Mouse (Mus musculus): Measurements from ENCODE around the gene Nceh1. TPM values are rescaled to one million over a fixed set of nuclear protein-coding genes. Genes with fewer than 3 reads are reported as not detected.

Gene Nceh1
- total RNA-seq (2014; rRNA removed) = 33.6 and 34.0 TPM in 2 replicates
- 30.2 and 33.4 TPM in 2 replicates for polyA plus RNA-seq (2015; fragmentation: Nextera tagmentation; extraction: Ambion mirVana)

GRCm38 (mm10) chr3:27182733-27183600, at the start of gene Nceh1:
Gene Nceh1 (plus strand): TSS chr3:27182965.
- ATAC-seq (ENCODE audit: low FRiP score) (peak; percentile 98), DNase-seq (ENCODE audit: low spot score) (peak; percentile 94)

GRCm38 (mm10) chr3:27140101-27140500, 42.7 kb upstream of the Nceh1 start:
- H3K4me2 ChIP-seq (ENCODE audit: low read depth, low read length, poor library complexity, severe bottlenecking) = no peak overlapping the region
- 88% methylated on average over 8 of the region's 8 CpGs for WGBS
- H3K4me1 ChIP-seq (ENCODE audit: insufficient read depth, low read length) = no peaks in the 10 kb centered on the region
- H3K4me3 ChIP-seq (ENCODE audit: low read depth, low read length) = no peak overlapping the region
- H3K27me3 ChIP-seq (ENCODE audit: insufficient read depth, low read length) = no peaks in the 10 kb centered on the region
- no peaks in the 10 kb centered on the region for H3K9me3 ChIP-seq (ENCODE audit: low read length)
- ATAC-seq (ENCODE audit: low FRiP score) (no peak), DNase-seq (ENCODE audit: low spot score) (no peak)
- no peak for TF ChIP-seq CTCF (IDR thresholded peaks at IDR 0.05)
- no peak overlapping the region for H3K27ac ChIP-seq (ENCODE audit: low read depth, low read length)
- no peak overlapping the region for H3K9ac ChIP-seq (replicated peaks; ENCODE audit: low read length, poor library complexity, severe bottlenecking)
- no peaks in the 10 kb centered on the region for H3K36me3 ChIP-seq (ENCODE audit: insufficient read depth, low read length)

More at GRCm38 (mm10) chr3:27182733-27183600, at the start of gene Nceh1:
- 1% methylated on average over 54 of the region's 54 CpGs for WGBS
- Histone ChIP-seq H3K4me2 (ENCODE audit: low read depth, low read length, poor library complexity, severe bottlenecking) (peak within 1 kb of the TSS; percentile 92), H3K9me3 (ENCODE audit: low read length) (no peaks in the 10 kb centered on the region), H3K4me1 (ENCODE audit: insufficient read depth, low read length) (no peaks in the 10 kb centered on the region; the same call in 1 of the 2 replicates), H3K27ac (ENCODE audit: low read depth, low read length) (peak within 1 kb of the TSS; percentile 59), H3K4me3 (ENCODE audit: low read depth, low read length) (peak within 1 kb of the TSS; percentile 71), H3K27me3 (ENCODE audit: insufficient read depth, low read length) (no peaks in the 10 kb centered on the region), H3K9ac (replicated peaks; ENCODE audit: low read length, poor library complexity, severe bottlenecking) (peak within 1 kb of the TSS; percentile 71), H3K36me3 (ENCODE audit: insufficient read depth, low read length) (no peaks in the 10 kb centered on the region)
- peak; percentile 96 for TF ChIP-seq CTCF (IDR thresholded peaks at IDR 0.05)

DNA sequence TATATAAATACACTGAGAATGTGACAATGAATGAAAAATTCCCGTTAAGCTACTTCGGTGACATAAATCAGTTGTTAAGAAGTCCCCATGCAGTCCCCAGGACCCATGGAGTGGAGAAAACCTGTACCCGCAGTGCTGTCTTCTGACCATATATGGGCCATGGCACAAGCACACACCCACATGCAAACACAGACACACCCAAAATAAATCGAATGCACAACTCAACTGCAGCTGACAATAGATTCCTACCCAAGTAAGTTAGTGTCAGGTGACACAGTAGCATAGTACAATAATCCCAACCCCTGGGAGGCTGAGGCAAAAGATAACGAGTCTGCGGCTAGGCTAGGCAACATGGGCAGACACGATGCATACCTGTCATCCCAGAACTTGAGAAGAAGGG, 39.2 kb upstream of the Nceh1 start:
- no peaks in the 10 kb centered on the region for H3K36me3 ChIP-seq (ENCODE audit: insufficient read depth, low read length)
- 88% methylated on average over 7 of the region's 7 CpGs for WGBS
- H3K9me3 ChIP-seq (ENCODE audit: low read length) = no peaks in the 10 kb centered on the region
- no peak overlapping the region for H3K4me2 ChIP-seq (ENCODE audit: low read depth, low read length, poor library complexity, severe bottlenecking)
- no peaks in the 10 kb centered on the region for H3K27me3 ChIP-seq (ENCODE audit: insufficient read depth, low read length)
- no peak overlapping the region for H3K9ac ChIP-seq (replicated peaks; ENCODE audit: low read length, poor library complexity, severe bottlenecking)
- DNase-seq (ENCODE audit: low spot score) (no peak), ATAC-seq (ENCODE audit: low FRiP score) (no peak)
- no peak overlapping the region for H3K4me3 ChIP-seq (ENCODE audit: low read depth, low read length)
- H3K4me1 ChIP-seq (ENCODE audit: insufficient read depth, low read length) = no peaks in the 10 kb centered on the region
- no peak for TF ChIP-seq CTCF (IDR thresholded peaks at IDR 0.05)
- H3K27ac ChIP-seq (ENCODE audit: low read depth, low read length) = no peak overlapping the region

DNA sequence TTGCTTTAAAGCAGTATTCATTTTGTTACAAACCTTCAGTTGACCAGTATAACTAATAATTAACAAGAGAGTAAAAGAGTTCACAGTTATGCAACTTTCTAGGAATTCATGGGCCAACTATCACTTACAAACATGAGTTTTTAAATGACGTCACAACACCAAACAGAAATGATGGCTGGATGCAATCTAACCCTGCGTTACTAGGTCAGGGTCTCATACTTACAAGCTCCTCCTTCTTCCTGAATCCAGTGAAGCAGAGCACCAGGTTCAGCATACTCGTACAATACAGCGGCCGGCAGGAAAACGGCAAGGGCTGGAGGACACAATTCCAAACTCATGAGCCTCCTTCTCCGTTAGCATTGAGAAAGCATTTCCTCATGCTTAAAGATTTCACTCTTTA, 37.0 kb upstream of the Nceh1 start:
- no peak overlapping the region for H3K27ac ChIP-seq (ENCODE audit: low read depth, low read length)
- DNase-seq (ENCODE audit: low spot score) (no peak), ATAC-seq (ENCODE audit: low FRiP score) (no peak)
- H3K4me2 ChIP-seq (ENCODE audit: low read depth, low read length, poor library complexity, severe bottlenecking) = no peak overlapping the region
- TF ChIP-seq CTCF (IDR thresholded peaks at IDR 0.05) = no peak
- H3K9ac ChIP-seq (replicated peaks; ENCODE audit: low read length, poor library complexity, severe bottlenecking) = no peak overlapping the region
- no peak overlapping the region for H3K4me3 ChIP-seq (ENCODE audit: low read depth, low read length)
- H3K9me3 ChIP-seq (ENCODE audit: low read length) = no peaks in the 10 kb centered on the region
- 93% methylated on average over 7 of the region's 7 CpGs for WGBS
- no peaks in the 10 kb centered on the region for H3K27me3 ChIP-seq (ENCODE audit: insufficient read depth, low read length)
- no peaks in the 10 kb centered on the region for H3K4me1 ChIP-seq (ENCODE audit: insufficient read depth, low read length)
- no peaks in the 10 kb centered on the region for H3K36me3 ChIP-seq (ENCODE audit: insufficient read depth, low read length)

GRCm38 (mm10) chr3:27153191-27153671, 29.5 kb upstream of the Nceh1 start:
- H3K4me3 ChIP-seq (ENCODE audit: low read depth, low read length) = peak overlapping the region; percentile 83
- peak; percentile 28; the same call in 1 of the 2 replicates for ATAC-seq (ENCODE audit: low FRiP score)
- no peak for DNase-seq (ENCODE audit: low spot score)
- no peaks in the 10 kb centered on the region for H3K9me3 ChIP-seq (ENCODE audit: low read length)
- no peaks in the 10 kb centered on the region; the same call in 1 of the 2 replicates for H3K4me1 ChIP-seq (ENCODE audit: insufficient read depth, low read length)
- WGBS = under 1% methylated on average over 27 of the region's 31 CpGs
- H3K9ac ChIP-seq (replicated peaks; ENCODE audit: low read length, poor library complexity, severe bottlenecking) = peak overlapping the region; percentile 5; the same call in 1 of the 2 replicates
- no peak overlapping the region for H3K27ac ChIP-seq (ENCODE audit: low read depth, low read length)
- no peak for TF ChIP-seq CTCF (IDR thresholded peaks at IDR 0.05)
- no peaks in the 10 kb centered on the region for H3K27me3 ChIP-seq (ENCODE audit: insufficient read depth, low read length)
- peak overlapping the region; percentile 95 for H3K4me2 ChIP-seq (ENCODE audit: low read depth, low read length, poor library complexity, severe bottlenecking)
- no peaks in the 10 kb centered on the region for H3K36me3 ChIP-seq (ENCODE audit: insufficient read depth, low read length)

Measured in midbrain, postnatal 0 days (tissue).